Mouse (Mus musculus) kidney, embryonic 15.5 days (tissue): ENCODE results near the gene Tuft1. TPM values are rescaled to one million over a fixed set of nuclear protein-coding genes. Genes with fewer than 3 reads are reported as not detected.

Experiments
- ATAC-seq: fragments of 200-750 bp; cut with Nextera tagmentation; replicated peaks from 2 replicates; pipeline ENCODE4 v1.8.0; 2017; ENCODE audit warnings: moderate TSS enrichment; ENCODE audit not compliant: low FRiP score
- H3K27ac ChIP-seq: fragments of 300-500 bp; sonication (generic); 2 replicates; pipeline ENCODE4 v1.5.1; 2015; ENCODE audit warnings: mild to moderate bottlenecking, inconsistent platforms
- H3K27me3 ChIP-seq: fragments of 300-500 bp; sonication (generic); 2 replicates; pipeline ENCODE4 v1.6.1; 2015; ENCODE audit warnings: inconsistent platforms
- H3K36me3 ChIP-seq: fragments of 300-500 bp; sonication (generic); 2 replicates; pipeline ENCODE4 v1.6.1; 2015; ENCODE audit warnings: inconsistent platforms
- H3K4me1 ChIP-seq: fragments of 300-500 bp; sonication (generic); 2 replicates; pipeline ENCODE4 v1.6.1; 2015; ENCODE audit warnings: inconsistent platforms
- H3K4me2 ChIP-seq: fragments of 300-500 bp; sonication (generic); 2 replicates; pipeline ENCODE4 v1.6.1; 2015; ENCODE audit warnings: moderate library complexity, mild to moderate bottlenecking, inconsistent platforms
- H3K4me3 ChIP-seq: fragments of 300-500 bp; sonication (generic); replicated peaks from 2 replicates; pipeline ENCODE4 v1.5.1; 2015; ENCODE audit warnings: mild to moderate bottlenecking, inconsistent platforms
- H3K9ac ChIP-seq: fragments of 300-500 bp; sonication (generic); 2 replicates; pipeline ENCODE4 v1.6.1; 2015; ENCODE audit warnings: mild to moderate bottlenecking, inconsistent platforms
- H3K9me3 ChIP-seq: fragments of 300-500 bp; sonication (generic); replicated peaks from 2 replicates; pipeline ENCODE4 v1.6.1; 2016; ENCODE audit warnings: inconsistent platforms
- WGBS: fragments of 180-500 bp; shearing (Covaris S2); methylation state at CpG from one replicate; pipeline ENCODE4 v1.1.7; 2015; ENCODE audit warnings: mixed read lengths; 5-methylcytosine and 5-hydroxymethylcytosine counted together
- polyA plus RNA-seq: library from polyadenylated mRNA; unstranded; fragments of >200 nt; fragmentation: Nextera tagmentation; extraction: Ambion mirVana; gene quantifications from 2 replicates; pipeline ENCODE4 v1.2.1, GENCODE M21; 2015

Gene Tuft1
- polyA plus RNA-seq, 1 experiment from 2014 or later: 6.7 TPM

DNA sequence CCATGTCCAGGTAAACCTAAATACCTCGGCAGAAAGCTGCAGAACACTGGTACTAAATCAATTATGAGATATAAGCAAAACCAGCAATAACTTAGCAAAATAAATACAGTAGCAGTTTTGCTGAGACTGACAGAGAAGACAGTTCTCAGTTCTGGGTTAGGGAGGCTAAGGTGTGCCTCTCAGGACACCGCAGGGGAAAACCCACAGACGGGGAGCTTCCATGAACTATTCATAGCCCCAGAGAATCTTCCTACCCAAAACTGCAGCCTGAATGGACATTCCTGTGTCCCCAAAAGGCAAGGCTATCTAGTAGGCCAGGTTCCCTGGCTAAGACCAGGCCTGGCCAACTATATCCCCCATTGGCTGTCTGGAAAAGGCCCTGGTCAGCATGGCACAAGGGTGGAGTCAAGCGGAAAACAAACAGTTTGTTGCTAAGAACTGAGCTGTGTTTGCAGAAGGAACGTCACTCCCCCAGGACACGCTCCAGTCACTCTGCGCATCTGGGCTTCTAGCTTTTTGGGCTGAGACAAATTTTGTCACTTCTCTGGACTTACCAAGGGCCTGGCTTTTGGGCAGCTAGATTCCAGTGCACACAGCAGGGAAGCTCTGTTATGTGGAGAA is 45.3 kb downstream of the Tuft1 start:
- WGBS: 61% methylated on average over 7 of the region's 7 CpGs
- Histone ChIP-seq H3K9me3 (no peaks in the 10 kb centered on the region), H3K27me3 (no peaks in the 10 kb centered on the region), H3K9ac (no peak overlapping the region), H3K4me2 (no peak overlapping the region), H3K4me1 (0 out of 2 replicates have a peak, but pooled peaks cover 8% of the 10 kb centered on the region), H3K27ac (peak overlapping the region; percentile 37; the same call in 1 of the 2 replicates), H3K36me3 (no peaks in the 10 kb centered on the region), H3K4me3 (no peak overlapping the region)
- peak; percentile 81 for ATAC-seq

DNA sequence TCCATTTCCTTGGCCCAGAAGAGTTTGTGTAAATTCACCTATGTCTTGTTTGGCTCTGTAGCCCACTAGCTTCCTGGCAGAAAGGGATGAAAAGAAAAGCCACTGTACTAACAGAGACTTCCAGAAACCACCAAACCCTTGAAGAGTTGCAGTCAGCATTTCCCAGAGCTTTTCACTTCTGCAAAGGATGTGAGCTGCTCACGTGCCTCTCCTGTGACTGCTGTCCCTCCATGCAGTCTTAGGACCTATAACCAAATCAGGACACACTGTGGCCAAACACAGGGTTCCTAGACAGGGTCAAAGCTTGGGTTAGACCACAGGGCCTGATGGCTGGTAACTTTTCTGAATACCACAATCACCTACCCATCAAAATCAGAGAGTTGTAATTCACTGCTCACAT is 46.4 kb downstream of the Tuft1 start:
- ATAC-seq: no peak

GRCm38 (mm10) chr3:94611834-94612233 is 46.8 kb downstream of the Tuft1 start:
- 73% methylated on average over 5 of the region's 5 CpGs for WGBS
- Histone ChIP-seq H3K27me3 (no peaks in the 10 kb centered on the region), H3K9me3 (no peaks in the 10 kb centered on the region), H3K27ac (no peak overlapping the region), H3K36me3 (no peaks in the 10 kb centered on the region), H3K4me1 (0 out of 2 replicates have a peak, but pooled peaks cover 8% of the 10 kb centered on the region), H3K9ac (no peak overlapping the region), H3K4me3 (no peak overlapping the region), H3K4me2 (no peak overlapping the region)
- no peak for ATAC-seq

More for the DNA sequence above, 46.4 kb downstream of the Tuft1 start:
- no peaks in the 10 kb centered on the region for H3K27me3 ChIP-seq
- H3K36me3 ChIP-seq: no peaks in the 10 kb centered on the region
- no peaks in the 10 kb centered on the region for H3K9me3 ChIP-seq
- H3K4me2 ChIP-seq: no peak overlapping the region
- 0 out of 2 replicates have a peak, but pooled peaks cover 8% of the 10 kb centered on the region for H3K4me1 ChIP-seq
- no peak overlapping the region for H3K4me3 ChIP-seq
- H3K9ac ChIP-seq: no peak overlapping the region
- WGBS: 90% methylated on average over 1 of the region's 1 CpGs
- no peak overlapping the region for H3K27ac ChIP-seq

- ATAC-seq: no peak
- WGBS: 53% methylated on average over 4 of the region's 4 CpGs
- Histone ChIP-seq H3K9me3 (no peaks in the 10 kb centered on the region), H3K4me2 (no peak overlapping the region), H3K9ac (no peak overlapping the region), H3K27me3 (no peaks in the 10 kb centered on the region), H3K27ac (no peak overlapping the region), H3K36me3 (no peaks in the 10 kb centered on the region), H3K4me1 (0 out of 2 replicates have a peak, but pooled peaks cover 8% of the 10 kb centered on the region), H3K4me3 (no peak overlapping the region)
These were observed 47.3 kb downstream of the Tuft1 start for GRCm38 (mm10) chr3:94611343-94611742.

DNA sequence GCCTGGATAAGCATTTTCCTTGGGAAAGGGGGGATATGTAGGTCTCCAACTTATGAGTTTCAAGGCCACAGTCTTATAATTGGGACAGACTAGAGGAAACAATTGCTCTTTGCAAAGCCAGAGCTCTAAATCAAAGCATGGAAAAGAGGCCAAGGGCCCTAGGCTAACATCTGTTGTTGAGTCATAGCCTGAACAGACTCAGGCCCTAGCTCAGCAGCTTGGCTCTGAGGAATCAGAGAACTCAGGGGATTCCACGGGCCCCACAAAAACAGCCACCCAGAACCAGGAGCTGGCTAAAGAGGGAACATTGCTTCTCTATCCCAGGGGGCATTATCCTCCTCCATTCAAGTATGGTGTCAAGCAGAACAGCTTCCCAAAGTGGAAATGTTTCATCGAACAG is 48.1 kb downstream of the Tuft1 start:
- ATAC-seq: no peak
- H3K4me2 ChIP-seq: no peak overlapping the region
- no peaks in the 10 kb centered on the region for H3K36me3 ChIP-seq
- no peaks in the 10 kb centered on the region for H3K9me3 ChIP-seq
- H3K4me1 ChIP-seq: 0 out of 2 replicates have a peak, but pooled peaks cover 8% of the 10 kb centered on the region
- H3K4me3 ChIP-seq: no peak overlapping the region
- no peak overlapping the region for H3K9ac ChIP-seq
- 75% methylated on average over 2 of the region's 2 CpGs for WGBS
- no peak overlapping the region for H3K27ac ChIP-seq
- no peaks in the 10 kb centered on the region for H3K27me3 ChIP-seq

GRCm38 (mm10) chr3:94609621-94610020 is 49.1 kb downstream of the Tuft1 start:
- Histone ChIP-seq H3K27me3 (no peaks in the 10 kb centered on the region), H3K9me3 (no peaks in the 10 kb centered on the region), H3K9ac (no peak overlapping the region), H3K36me3 (no peaks in the 10 kb centered on the region), H3K4me2 (no peak overlapping the region), H3K4me3 (no peak overlapping the region), H3K27ac (no peak overlapping the region), H3K4me1 (0 out of 2 replicates have a peak, but pooled peaks cover 8% of the 10 kb centered on the region)
- 92% methylated on average over 3 of the region's 3 CpGs for WGBS
- no peak for ATAC-seq

DNA sequence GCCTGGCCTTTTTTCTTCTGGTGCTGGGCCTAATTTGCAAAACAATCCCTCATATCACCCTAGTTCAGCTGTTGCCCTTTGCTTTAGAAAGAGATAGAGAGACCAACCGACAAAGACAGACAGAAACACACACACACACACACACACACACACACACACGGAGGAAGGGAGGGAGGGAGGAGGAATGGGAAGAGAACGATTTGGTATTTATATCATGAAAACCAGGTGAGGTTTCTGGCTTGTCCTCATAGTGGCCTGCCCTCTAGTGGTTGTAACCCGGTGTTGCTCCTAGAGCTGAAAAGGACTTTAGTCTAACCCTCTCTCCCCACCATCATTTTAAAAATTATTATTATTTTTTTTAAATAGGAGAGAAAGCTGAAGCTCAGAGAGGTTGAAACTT is 56.7 kb downstream of the Tuft1 start:
- Histone ChIP-seq H3K9me3 (no peaks in the 10 kb centered on the region), H3K9ac (no peak overlapping the region), H3K4me1 (no peaks in the 10 kb centered on the region), H3K27me3 (no peaks in the 10 kb centered on the region), H3K36me3 (no peaks in the 10 kb centered on the region), H3K27ac (no peak overlapping the region), H3K4me2 (no peak overlapping the region), H3K4me3 (no peak overlapping the region)
- ATAC-seq: peak; percentile 22; the same call in 1 of the 2 replicates
- WGBS: 3% methylated on average over 4 of the region's 4 CpGs

- no peak overlapping the region for H3K4me2 ChIP-seq
- no peak overlapping the region for H3K4me3 ChIP-seq
- H3K4me1 ChIP-seq: no peaks in the 10 kb centered on the region
- no peak for ATAC-seq
- H3K27me3 ChIP-seq: no peaks in the 10 kb centered on the region
- no peaks in the 10 kb centered on the region for H3K36me3 ChIP-seq
- no peak overlapping the region for H3K9ac ChIP-seq
- H3K27ac ChIP-seq: no peak overlapping the region
- no peaks in the 10 kb centered on the region; the same call in 1 of the 2 replicates for H3K9me3 ChIP-seq
- 58% methylated on average over 3 of the region's 3 CpGs for WGBS
These were observed 61.4 kb downstream of the Tuft1 start for GRCm38 (mm10) chr3:94597224-94597779.

GRCm38 (mm10) chr3:94595871-94596287 is 62.8 kb downstream of the Tuft1 start:
- H3K27me3 ChIP-seq: no peaks in the 10 kb centered on the region
- no peak for ATAC-seq
- H3K4me2 ChIP-seq: no peak overlapping the region
- H3K9ac ChIP-seq: no peak overlapping the region
- no peaks in the 10 kb centered on the region for H3K36me3 ChIP-seq
- no peaks in the 10 kb centered on the region for H3K4me1 ChIP-seq
- no peak overlapping the region for H3K4me3 ChIP-seq
- WGBS: 89% methylated on average over 6 of the region's 6 CpGs
- no peak overlapping the region for H3K27ac ChIP-seq
- H3K9me3 ChIP-seq: no peaks in the 10 kb centered on the region; the same call in 1 of the 2 replicates

- Histone ChIP-seq H3K4me2 (no peak overlapping the region), H3K4me1 (no peaks in the 10 kb centered on the region), H3K9me3 (no peaks in the 10 kb centered on the region; the same call in 1 of the 2 replicates), H3K4me3 (no peak overlapping the region), H3K27ac (no peak overlapping the region), H3K27me3 (no peaks in the 10 kb centered on the region), H3K9ac (no peak overlapping the region), H3K36me3 (no peaks in the 10 kb centered on the region)
- ATAC-seq: no peak
- 73% methylated on average over 5 of the region's 5 CpGs for WGBS
These were observed 67.6 kb downstream of the Tuft1 start for GRCm38 (mm10) chr3:94591066-94591465.

GRCm38 (mm10) chr3:94587962-94588361 is 70.7 kb downstream of the Tuft1 start:
- H3K4me1 ChIP-seq: no peaks in the 10 kb centered on the region
- H3K9ac ChIP-seq: no peak overlapping the region
- no peaks in the 10 kb centered on the region for H3K9me3 ChIP-seq
- 44% methylated on average over 5 of the region's 5 CpGs for WGBS
- no peak overlapping the region for H3K4me2 ChIP-seq
- H3K27ac ChIP-seq: no peak overlapping the region
- H3K27me3 ChIP-seq: no peaks in the 10 kb centered on the region
- ATAC-seq: no peak
- no peak overlapping the region for H3K4me3 ChIP-seq
- no peaks in the 10 kb centered on the region for H3K36me3 ChIP-seq

DNA sequence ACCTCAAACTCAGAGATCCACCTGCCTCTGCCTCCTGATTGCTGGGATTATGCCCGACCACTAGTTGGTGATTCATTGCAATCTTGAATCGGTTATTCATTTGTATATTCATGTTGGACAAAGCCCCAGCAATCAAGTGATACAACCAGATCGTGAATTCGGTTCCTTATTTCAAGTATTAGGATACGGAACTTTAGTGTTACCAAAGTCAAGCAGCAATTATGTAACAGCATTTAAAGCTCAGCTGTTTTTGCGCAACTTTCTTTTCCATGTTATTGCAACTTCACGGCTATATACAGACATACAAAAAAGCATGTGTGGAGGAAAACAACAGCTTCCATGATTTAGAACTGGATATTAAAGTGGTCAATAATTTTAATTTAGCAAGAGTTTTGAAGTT is 75.7 kb downstream of the Tuft1 start:
- no peaks in the 10 kb centered on the region for H3K27me3 ChIP-seq
- H3K9ac ChIP-seq: no peak overlapping the region
- H3K4me2 ChIP-seq: no peak overlapping the region
- no peaks in the 10 kb centered on the region for H3K9me3 ChIP-seq
- H3K4me3 ChIP-seq: peak overlapping the region; percentile 86
- ATAC-seq: no peak
- H3K27ac ChIP-seq: no peak overlapping the region
- no peaks in the 10 kb centered on the region for H3K36me3 ChIP-seq
- WGBS: 76% methylated on average over 7 of the region's 7 CpGs
- peaks cover 24% of the 10 kb centered on the region for H3K4me1 ChIP-seq
